Mouse (Mus musculus): ENCODE measurements around the gene Ryr1.

Ryr1 gene

GRCm38 (mm10) chr7:29037261-29037660 lies 87.7 kb downstream of the Ryr1 start:
- WGBS = 83% methylated on average over 6 of the region's 6 CpGs

GRCm38 (mm10) chr7:29032685-29033084 lies 92.3 kb downstream of the Ryr1 start:
- WGBS = 84% methylated on average over 5 of the region's 5 CpGs

- WGBS = 72% methylated on average over 10 of the region's 10 CpGs
Measured at GRCm38 (mm10) chr7:29031641-29032040, 93.3 kb downstream of the Ryr1 start.

GRCm38 (mm10) chr7:29029690-29030656 lies 95.0 kb downstream of the Ryr1 start:
- 90% methylated on average over 14 of the region's 14 CpGs for WGBS

GRCm38 (mm10) chr7:29028761-29029160 lies 96.2 kb downstream of the Ryr1 start:
- 79% methylated on average over 6 of the region's 6 CpGs for WGBS

- 74% methylated on average over 4 of the region's 4 CpGs for WGBS
Measured at GRCm38 (mm10) chr7:29026811-29027210, 98.2 kb downstream of the Ryr1 start.

- WGBS = 67% methylated on average over 5 of the region's 5 CpGs
Measured at GRCm38 (mm10) chr7:29026195-29026594, 98.8 kb downstream of the Ryr1 start.

GRCm38 (mm10) chr7:29025566-29025965 lies 99.4 kb downstream of the Ryr1 start:
- 70% methylated on average over 7 of the region's 7 CpGs for WGBS

GRCm38 (mm10) chr7:29023514-29023913 lies 101.5 kb downstream of the Ryr1 start:
- WGBS = 97% methylated on average over 8 of the region's 8 CpGs

GRCm38 (mm10) chr7:29022479-29022878 lies 102.5 kb downstream of the Ryr1 start:
- 61% methylated on average over 8 of the region's 8 CpGs for WGBS

GRCm38 (mm10) chr7:29019447-29020220 lies 105.3 kb downstream of the Ryr1 start:
- 8% methylated on average over 88 of the region's 88 CpGs for WGBS

- 92% methylated on average over 7 of the region's 7 CpGs for WGBS
Measured at GRCm38 (mm10) chr7:29017222-29017621, 107.8 kb downstream of the Ryr1 start.

GRCm38 (mm10) chr7:29016440-29016839 lies 108.5 kb downstream of the Ryr1 start:
- 89% methylated on average over 7 of the region's 7 CpGs for WGBS

GRCm38 (mm10) chr7:29014984-29015383 lies 110.0 kb downstream of the Ryr1 start:
- 92% methylated on average over 1 of the region's 1 CpGs for WGBS

GRCm38 (mm10) chr7:29008714-29009113 lies 116.3 kb downstream of the Ryr1 start:
- 75% methylated on average over 9 of the region's 9 CpGs for WGBS

- WGBS = 97% methylated on average over 10 of the region's 10 CpGs
Measured at GRCm38 (mm10) chr7:29008171-29008570, 116.8 kb downstream of the Ryr1 start.

- WGBS = 73% methylated on average over 9 of the region's 9 CpGs
Measured at GRCm38 (mm10) chr7:29007224-29008101, 117.5 kb downstream of the Ryr1 start.

- WGBS = 9% methylated on average over 43 of the region's 43 CpGs
Measured at GRCm38 (mm10) chr7:29000651-29001605, 124.1 kb downstream of the Ryr1 start.

- 82% methylated on average over 3 of the region's 3 CpGs for WGBS
Measured at GRCm38 (mm10) chr7:28993402-28993801, 131.6 kb downstream of the Ryr1 start.

- 87% methylated on average over 3 of the region's 3 CpGs for WGBS
Measured at GRCm38 (mm10) chr7:28992997-28993396, 132.0 kb downstream of the Ryr1 start.

Measured in cerebral cortex, adult 2 months (tissue).